ENCODE assay signal across 8 mouse cellular contexts in genomic region chrX:7674284-7675000, GRCm38 (mm10). TPM values are rescaled to one million over a fixed set of nuclear protein-coding genes. Genes with fewer than 3 reads are reported as not detected.
DNase-seq lines count a peak whose midpoint lies in the region; ATAC-seq and TF ChIP-seq lines count a peak whose summit lies in the region.

No protein-coding gene starts in this region.

- no peak for DNase-seq in heart, embryonic 10.5 days (ENCODE audit: low spot score)
- no peak for DNase-seq in heart, adult 2 months
- DNase-seq in kidney, adult 9 months = peak; percentile 22
- DNase-seq in thymus, postnatal 36 days = peak; percentile 42 to 55
- no peak for DNase-seq in adrenal gland, postnatal 36 days

- no peaks in the 10 kb centered on the region for H3K27me3 ChIP-seq in heart, embryonic 10.5 days (ENCODE audit: insufficient read depth, poor library complexity, severe bottlenecking)
- no peaks in the 10 kb centered on the region for H3K27me3 ChIP-seq in heart, adult 2 months (ENCODE audit: control insufficient read depth, insufficient read depth, low read length)
- H3K27me3 ChIP-seq in embryonic facial prominence, embryonic 13.5 days = no peaks in the 10 kb centered on the region

- WGBS in heart, embryonic 10.5 days = 24% methylated on average over 28 of the region's 28 CpGs
- WGBS in heart, adult 2 months = 40% methylated on average over 28 of the region's 28 CpGs
- WGBS in embryonic facial prominence, embryonic 13.5 days = 33% methylated on average over 28 of the region's 28 CpGs

- H3K4me1 ChIP-seq in heart, embryonic 10.5 days = peaks cover 9% of the 10 kb centered on the region; the same call in 1 of the 2 replicates
- peaks cover 3% of the 10 kb centered on the region; the same call in 1 of the 2 replicates for H3K4me1 ChIP-seq in heart, adult 2 months (ENCODE audit: control insufficient read depth, insufficient read depth, low read length)
- H3K4me1 ChIP-seq in embryonic facial prominence, embryonic 13.5 days = no peaks in the 10 kb centered on the region

- no peak overlapping the region for H3K9ac ChIP-seq in heart, adult 2 months (ENCODE audit: low read depth, low read length)
- H3K9ac ChIP-seq in embryonic facial prominence, embryonic 13.5 days = peak overlapping the region; percentile 40; the same call in 1 of the 2 replicates

- ATAC-seq in CD4-positive, CD25-positive, alpha-beta regulatory T cell, adult 4 months = peak; percentile 28
- no peak; the same call in 1 of the 2 replicates for ATAC-seq in embryonic facial prominence, embryonic 13.5 days (ENCODE audit: insufficient number of reproducible peaks, insufficient read depth, low FRiP score, low TSS enrichment, low read depth)
- peak; percentile 62 for ATAC-seq in megakaryocyte-erythroid progenitor cell, adult 5-6 weeks (replicated peaks; ENCODE audit: low FRiP score, low TSS enrichment, poor library complexity, severe bottlenecking)

- peak overlapping the region; percentile 50 for H3K4me3 ChIP-seq in heart, embryonic 10.5 days
- H3K4me3 ChIP-seq in heart, adult 2 months = no peak overlapping the region
- H3K4me3 ChIP-seq in embryonic facial prominence, embryonic 13.5 days = peak overlapping the region; percentile 31

- no peak for TF ChIP-seq POLR2A in heart, adult 2 months (IDR thresholded peaks at IDR 0.05; ENCODE audit: insufficient read depth, low read depth, low read length)

- peak overlapping the region; percentile 80 for H3K27ac ChIP-seq in heart, embryonic 10.5 days
- no peak overlapping the region for H3K27ac ChIP-seq in heart, adult 2 months
- peak overlapping the region; percentile 81 for H3K27ac ChIP-seq in embryonic facial prominence, embryonic 13.5 days

- intact Hi-C loops in heart, adult 2 months (cut with DNase I) = no loop called here

- no peak for TF ChIP-seq EP300 in heart, adult 2 months (IDR thresholded peaks at IDR 0.05; ENCODE audit: insufficient read depth, low read depth, low read length)

- TF ChIP-seq CTCF in heart, adult 2 months (IDR thresholded peaks at IDR 0.05) = no peak

- no peaks in the 10 kb centered on the region for H3K36me3 ChIP-seq in heart, embryonic 10.5 days
- no peaks in the 10 kb centered on the region for H3K36me3 ChIP-seq in heart, adult 2 months (ENCODE audit: control insufficient read depth, insufficient read depth, low read length)
- H3K36me3 ChIP-seq in embryonic facial prominence, embryonic 13.5 days = no peaks in the 10 kb centered on the region

- H3K79me2 ChIP-seq in heart, adult 2 months (replicated peaks; ENCODE audit: control insufficient read depth, insufficient read depth, low read length) = no peaks in the 10 kb centered on the region

- H3K9me3 ChIP-seq in heart, embryonic 10.5 days = no peaks in the 10 kb centered on the region
- no peaks in the 10 kb centered on the region for H3K9me3 ChIP-seq in embryonic facial prominence, embryonic 13.5 days

- peak overlapping the region; percentile 56 for H3K4me2 ChIP-seq in embryonic facial prominence, embryonic 13.5 days

RNA-seq across cellular contexts. Expression of gene Plp2, which starts 3.3 kb away (rescaled TPM):
- 147 and 155 TPM in 2 replicates for polyA plus RNA-seq in heart, embryonic 10.5 days (2016; fragmentation: Nextera tagmentation; extraction: Ambion mirVana)
- 10 to 100 TPM; 40.3 to 56.3 TPM for total RNA-seq in heart, adult 2 months (2021)
- 118 and 159 TPM in 2 replicates for polyA plus RNA-seq in heart, adult 2 months (2012; rRNA removed)
- 100 to 1,000 TPM; 147 to 155 TPM for polyA plus RNA-seq in CD4-positive, CD25-positive, alpha-beta regulatory T cell, adult 4 months (2017; shearing (Covaris generic))
- 100 and 115 TPM in 2 replicates for polyA plus RNA-seq in embryonic facial prominence, embryonic 13.5 days (2015; fragmentation: Nextera tagmentation; extraction: Ambion mirVana)
- total RNA-seq in megakaryocyte-erythroid progenitor cell, adult 5-6 weeks (2014; fragmentation: Nextera tagmentation) = 82.2 and 98.3 TPM in 2 replicates
- 26.5 and 29.9 TPM in 2 replicates for total RNA-seq in megakaryocyte-erythroid progenitor cell, adult 5-6 weeks (2017)
- 10 to 100 TPM; 73.8 to 80.2 TPM for total RNA-seq in adrenal gland, postnatal 36 days (2021)

RNA-seq across cellular contexts. Expression of gene Magix, which starts 6.6 kb away (rescaled TPM):
- 0.05 and 0.06 TPM in 2 replicates for polyA plus RNA-seq in heart, embryonic 10.5 days (2016; fragmentation: Nextera tagmentation; extraction: Ambion mirVana)
- total RNA-seq in heart, adult 2 months (2021) = 10 to 100 TPM; 23.1 to 32.5 TPM
- polyA plus RNA-seq in heart, adult 2 months (2012; rRNA removed) = 37.5 and 44.5 TPM in 2 replicates
- not detected for polyA plus RNA-seq in CD4-positive, CD25-positive, alpha-beta regulatory T cell, adult 4 months (2017; shearing (Covaris generic))
- polyA plus RNA-seq in embryonic facial prominence, embryonic 13.5 days (2015; fragmentation: Nextera tagmentation; extraction: Ambion mirVana) = 0.66 TPM in 1 of 2 replicates, not detected in the other
- 0.17 TPM in 1 of 2 replicates, not detected in the other for total RNA-seq in megakaryocyte-erythroid progenitor cell, adult 5-6 weeks (2014; fragmentation: Nextera tagmentation)
- not detected in 2 replicates for total RNA-seq in megakaryocyte-erythroid progenitor cell, adult 5-6 weeks (2017)
- total RNA-seq in adrenal gland, postnatal 36 days (2021) = under 1 TPM; 0.66 to 0.89 TPM

RNA-seq across cellular contexts. Expression of gene Prickle3, which starts 17.4 kb away (rescaled TPM):
- polyA plus RNA-seq in heart, embryonic 10.5 days (2016; fragmentation: Nextera tagmentation; extraction: Ambion mirVana) = 6.7 and 8.0 TPM in 2 replicates
- 10 to 100 TPM; 16.8 to 25.2 TPM for total RNA-seq in heart, adult 2 months (2021)
- polyA plus RNA-seq in heart, adult 2 months (2012; rRNA removed) = 21.5 and 27.8 TPM in 2 replicates
- 1 to 10 TPM; 8.3 to 9.4 TPM for polyA plus RNA-seq in CD4-positive, CD25-positive, alpha-beta regulatory T cell, adult 4 months (2017; shearing (Covaris generic))
- polyA plus RNA-seq in embryonic facial prominence, embryonic 13.5 days (2015; fragmentation: Nextera tagmentation; extraction: Ambion mirVana) = 9.9 and 11.8 TPM in 2 replicates
- 4.7 and 7.8 TPM in 2 replicates for total RNA-seq in megakaryocyte-erythroid progenitor cell, adult 5-6 weeks (2014; fragmentation: Nextera tagmentation)
- 0.99 and 1.7 TPM in 2 replicates for total RNA-seq in megakaryocyte-erythroid progenitor cell, adult 5-6 weeks (2017)
- 10 to 100 TPM in 1 of 2 experiments, 1 to 10 TPM in 1; 7.7 to 11.9 TPM for total RNA-seq in adrenal gland, postnatal 36 days (2021)

RNA-seq across cellular contexts. Expression of gene Gpkow, which starts 22.5 kb away (rescaled TPM):
- polyA plus RNA-seq in heart, embryonic 10.5 days (2016; fragmentation: Nextera tagmentation; extraction: Ambion mirVana) = 38.1 and 38.5 TPM in 2 replicates
- 10 to 100 TPM; 18.0 to 19.3 TPM for total RNA-seq in heart, adult 2 months (2021)
- polyA plus RNA-seq in heart, adult 2 months (2012; rRNA removed) = 7.1 and 11.4 TPM in 2 replicates
- 10 to 100 TPM; 50.8 to 69.7 TPM for polyA plus RNA-seq in CD4-positive, CD25-positive, alpha-beta regulatory T cell, adult 4 months (2017; shearing (Covaris generic))
- 37.2 and 40.6 TPM in 2 replicates for polyA plus RNA-seq in embryonic facial prominence, embryonic 13.5 days (2015; fragmentation: Nextera tagmentation; extraction: Ambion mirVana)
- 28.3 and 53.3 TPM in 2 replicates for total RNA-seq in megakaryocyte-erythroid progenitor cell, adult 5-6 weeks (2014; fragmentation: Nextera tagmentation)
- 20.6 and 31.1 TPM in 2 replicates for total RNA-seq in megakaryocyte-erythroid progenitor cell, adult 5-6 weeks (2017)
- 10 to 100 TPM; 49.7 to 66.9 TPM for total RNA-seq in adrenal gland, postnatal 36 days (2021)

RNA-seq across cellular contexts. Expression of gene Syp, which starts 36.2 kb away (rescaled TPM):
- polyA plus RNA-seq in heart, embryonic 10.5 days (2016; fragmentation: Nextera tagmentation; extraction: Ambion mirVana) = 0.91 and 1.1 TPM in 2 replicates
- total RNA-seq in heart, adult 2 months (2021) = 1 to 10 TPM; 2.6 to 4.2 TPM
- 3.4 and 3.8 TPM in 2 replicates for polyA plus RNA-seq in heart, adult 2 months (2012; rRNA removed)
- 1 to 10 TPM; 9.3 TPM for polyA plus RNA-seq in CD4-positive, CD25-positive, alpha-beta regulatory T cell, adult 4 months (2017; shearing (Covaris generic))
- 2.1 and 3.3 TPM in 2 replicates for polyA plus RNA-seq in embryonic facial prominence, embryonic 13.5 days (2015; fragmentation: Nextera tagmentation; extraction: Ambion mirVana)
- total RNA-seq in megakaryocyte-erythroid progenitor cell, adult 5-6 weeks (2014; fragmentation: Nextera tagmentation) = 0.52 TPM in 1 of 2 replicates, not detected in the other
- total RNA-seq in megakaryocyte-erythroid progenitor cell, adult 5-6 weeks (2017) = 0.72 TPM in 1 of 2 replicates, not detected in the other
- 10 to 100 TPM; 32.8 to 48.6 TPM for total RNA-seq in adrenal gland, postnatal 36 days (2021)

Comparison
In these comparisons a context has a peak if more than half of its experiments do, and no peak if none do; other contexts are left out.
1. RNA of gene Magix, which starts 6.6 kb away (polyA plus RNA-seq): 37.5 to 44.5 TPM in heart, adult 2 months; 0.05 to 0.06 TPM in heart, embryonic 10.5 days, 0.66 TPM in embryonic facial prominence, embryonic 13.5 days and not detected in CD4-positive, CD25-positive, alpha-beta regulatory T cell, adult 4 months; every median in the first group is over 10 times any median in the second.
2. DNase-seq: peak in kidney, adult 9 months (single experiment) and thymus, postnatal 36 days (2 of 2); none in heart, embryonic 10.5 days (single experiment), heart, adult 2 months (0 of 2) and adrenal gland, postnatal 36 days (0 of 2).